12 mouse cellular contexts compared by ENCODE assay signal in genomic region chr11:90252366-90252765, GRCm38 (mm10). TPM values are rescaled to one million over a fixed set of nuclear protein-coding genes. Genes with fewer than 3 reads are reported as not detected.
DNase-seq lines count a peak whose midpoint lies in the region; ATAC-seq and TF ChIP-seq lines count a peak whose summit lies in the region.
"Had no signal": no experiment of that assay in that cellular context is flagged by ENCODE, and none has a peak within 500 bp of the region (broad histone marks: within the 10 kb centered on the region; RNA-seq: fewer than 3 reads in every experiment).

No protein-coding gene starts in this region.

- H3K36me3 ChIP-seq in forebrain, embryonic 13.5 days (ENCODE audit: poor library complexity, severe bottlenecking): peaks cover 3% of the 10 kb centered on the region
- peaks cover 20% of the 10 kb centered on the region for H3K36me3 ChIP-seq in forebrain, embryonic 10.5 days (replicated peaks)
- no peaks in the 10 kb centered on the region; the same call in 1 of the 2 replicates for H3K36me3 ChIP-seq in intestine, postnatal 0 days (ENCODE audit: control insufficient read depth, insufficient read depth)
- H3K36me3 ChIP-seq: liver, embryonic 15.5 days had no signal

- no peak overlapping the region for H3K9ac ChIP-seq in forebrain, embryonic 13.5 days
- no peak overlapping the region for H3K9ac ChIP-seq in intestine, postnatal 0 days (ENCODE audit: low read depth, low read length)
- H3K9ac ChIP-seq: liver, embryonic 15.5 days had no signal

- no peak overlapping the region for H3K4me3 ChIP-seq in forebrain, embryonic 13.5 days
- H3K4me3 ChIP-seq in forebrain, embryonic 10.5 days: no peak overlapping the region
- H3K4me3 ChIP-seq in intestine, postnatal 0 days (ENCODE audit: low read depth, low read length): no peak overlapping the region
- H3K4me3 ChIP-seq: liver, embryonic 15.5 days had no signal

- WGBS in forebrain, embryonic 13.5 days: 73% methylated on average over 8 of the region's 8 CpGs
- 82% methylated on average over 8 of the region's 8 CpGs for WGBS in forebrain, embryonic 10.5 days
- 43% methylated on average over 8 of the region's 8 CpGs for WGBS in intestine, postnatal 0 days

- H3K9me3 ChIP-seq in forebrain, embryonic 13.5 days (replicated peaks): no peaks in the 10 kb centered on the region
- H3K9me3 ChIP-seq in forebrain, embryonic 10.5 days: no peaks in the 10 kb centered on the region
- H3K9me3 ChIP-seq in intestine, postnatal 0 days (ENCODE audit: control insufficient read depth): no peaks in the 10 kb centered on the region
- H3K9me3 ChIP-seq: liver, embryonic 15.5 days had no signal

- intact Hi-C loops in left cerebral cortex, postnatal 4 days (cut with DNase I): loop anchor here (10.0 kb wide), 1 partner anchor 132 kb away; no protein-coding TSS in a partner anchor

- no peak for DNase-seq in forebrain, embryonic 10.5 days (ENCODE audit: extremely low spot score, low spot score)
- DNase-seq in left cerebral cortex, postnatal 4 days: peak; percentile 31
- no peak for DNase-seq in left cerebral cortex, adult 18-20 months (ENCODE audit: low spot score in 2 of 2)
- peak; percentile 47 for DNase-seq in NIH3T3 (ENCODE audit: low read depth)
- DNase-seq in urinary bladder, adult 2 months (ENCODE audit: low spot score): no peak
- no peak for DNase-seq in embryo, embryonic 10.5 days (ENCODE audit: low spot score)
- DNase-seq: cerebellum, adult 9-10 months; layer of hippocampus, adult 9-11 months had no signal

- H3K4me1 ChIP-seq in forebrain, embryonic 13.5 days: peaks cover 33% of the 10 kb centered on the region
- H3K4me1 ChIP-seq in forebrain, embryonic 10.5 days: peaks cover 43% of the 10 kb centered on the region
- 0 out of 2 replicates have a peak, but pooled peaks cover 15% of the 10 kb centered on the region for H3K4me1 ChIP-seq in intestine, postnatal 0 days (replicated peaks; ENCODE audit: control insufficient read depth, insufficient read depth, low read length)

- TF ChIP-seq CTCF in intestine, postnatal 0 days (IDR thresholded peaks at IDR 0.05; ENCODE audit: low read depth): no peak

- H3K27ac ChIP-seq in forebrain, embryonic 13.5 days: no peak overlapping the region
- no peak overlapping the region for H3K27ac ChIP-seq in forebrain, embryonic 10.5 days
- no peak overlapping the region for H3K27ac ChIP-seq in intestine, postnatal 0 days (ENCODE audit: low read depth, low read length)
- H3K27ac ChIP-seq: liver, embryonic 15.5 days had no signal

- H3K27me3 ChIP-seq in forebrain, embryonic 13.5 days: no peaks in the 10 kb centered on the region
- H3K27me3 ChIP-seq in forebrain, embryonic 10.5 days (ENCODE audit: poor library complexity, severe bottlenecking): no peaks in the 10 kb centered on the region
- H3K27me3 ChIP-seq in intestine, postnatal 0 days (replicated peaks; ENCODE audit: control insufficient read depth, insufficient read depth, low read length): no peaks in the 10 kb centered on the region
- H3K27me3 ChIP-seq: CH12.LX; liver, embryonic 15.5 days had no signal

- no peak for ATAC-seq in forebrain, embryonic 13.5 days
- no peak for ATAC-seq in intestine, postnatal 0 days

- H3K4me2 ChIP-seq in forebrain, embryonic 13.5 days: 0 out of 2 replicates have a peak overlapping the region, but pooled peaks have one; percentile 0
- peak overlapping the region; percentile 92 for H3K4me2 ChIP-seq in intestine, postnatal 0 days (replicated peaks; ENCODE audit: low read depth)
- H3K4me2 ChIP-seq: liver, embryonic 15.5 days had no signal

RNA-seq across cellular contexts. Expression of gene Mmd, which starts 3.1 kb away (rescaled TPM):
- polyA plus RNA-seq in forebrain, embryonic 13.5 days (2015; fragmentation: Nextera tagmentation; extraction: Ambion mirVana): 64.8 and 65.2 TPM in 2 replicates
- 40.3 and 41.2 TPM in 2 replicates for polyA plus RNA-seq in forebrain, embryonic 10.5 days (2016; fragmentation: Nextera tagmentation; extraction: Ambion mirVana)
- 100 to 1,000 TPM; 189 to 209 TPM for total RNA-seq in left cerebral cortex, postnatal 4 days (2021)
- total RNA-seq in left cerebral cortex, adult 18-20 months (2021): 100 to 1,000 TPM; 217 TPM
- 36.5 and 38.5 TPM in 2 replicates for polyA plus RNA-seq in intestine, postnatal 0 days (2015; fragmentation: Nextera tagmentation; extraction: Ambion mirVana)
- 58.0 and 63.6 TPM in 2 replicates for polyA plus RNA-seq in urinary bladder, adult 2 months (2012; rRNA removed)

Comparison
In these comparisons a context has a peak if more than half of its experiments do, and no peak if none do; other contexts are left out.
1. DNase-seq: peak in left cerebral cortex, postnatal 4 days (single experiment) and NIH3T3 (single experiment); none in forebrain, embryonic 10.5 days (single experiment), left cerebral cortex, adult 18-20 months (0 of 2), urinary bladder, adult 2 months (single experiment) and embryo, embryonic 10.5 days (single experiment).